Mouse (Mus musculus): ENCODE measurements around the gene Tenm4. TPM values are rescaled to one million over a fixed set of nuclear protein-coding genes. Genes with fewer than 3 reads are reported as not detected.

Tenm4 gene
- polyA plus RNA-seq, 1 experiment from 2014 or later = 48.9 TPM

- H3K4me3 ChIP-seq (ENCODE audit: low read depth, low read length) = no peak overlapping the region
- peaks cover 27% of the 10 kb centered on the region for H3K36me3 ChIP-seq (ENCODE audit: control insufficient read depth, insufficient read depth, low read length)
- 0 out of 2 replicates have a peak, but pooled peaks cover 4% of the 10 kb centered on the region for H3K9me3 ChIP-seq (replicated peaks; ENCODE audit: control insufficient read depth, low read length)
- no peaks in the 10 kb centered on the region for H3K27me3 ChIP-seq (replicated peaks; ENCODE audit: control insufficient read depth, insufficient read depth, low read length)
- DNase-seq (ENCODE audit: low spot score) = peak; percentile 65
- no peak overlapping the region for H3K9ac ChIP-seq (ENCODE audit: low read length)
- no peak overlapping the region for H3K4me2 ChIP-seq (ENCODE audit: low read length)
- ATAC-seq = peak; percentile 32; the same call in 1 of the 2 replicates
- peaks cover 14% of the 10 kb centered on the region; the same call in 1 of the 2 replicates for H3K4me1 ChIP-seq (ENCODE audit: control insufficient read depth, insufficient read depth, low read length)
- 81% methylated on average over 17 of the region's 17 CpGs for WGBS
- peak overlapping the region; percentile 70; the same call in 1 of the 2 replicates for H3K27ac ChIP-seq (ENCODE audit: low read depth, low read length)
Observed at GRCm38 (mm10) chr7:96773585-96774225, 602.7 kb downstream of the Tenm4 start.

- H3K27me3 ChIP-seq (replicated peaks; ENCODE audit: control insufficient read depth, insufficient read depth, low read length) = no peaks in the 10 kb centered on the region
- no peak overlapping the region for H3K4me3 ChIP-seq (ENCODE audit: low read depth, low read length)
- 18% methylated on average over 6 of the region's 6 CpGs for WGBS
- DNase-seq (ENCODE audit: low spot score) (no peak), ATAC-seq (no peak)
- no peak overlapping the region for H3K27ac ChIP-seq (ENCODE audit: low read depth, low read length)
- peaks cover 14% of the 10 kb centered on the region; the same call in 1 of the 2 replicates for H3K4me1 ChIP-seq (ENCODE audit: control insufficient read depth, insufficient read depth, low read length)
- H3K9me3 ChIP-seq (replicated peaks; ENCODE audit: control insufficient read depth, low read length) = 0 out of 2 replicates have a peak, but pooled peaks cover 4% of the 10 kb centered on the region
- H3K9ac ChIP-seq (ENCODE audit: low read length) = no peak overlapping the region
- H3K4me2 ChIP-seq (ENCODE audit: low read length) = no peak overlapping the region
- peaks cover 23% of the 10 kb centered on the region for H3K36me3 ChIP-seq (ENCODE audit: control insufficient read depth, insufficient read depth, low read length)
Observed at GRCm38 (mm10) chr7:96775080-96775486, 604.0 kb downstream of the Tenm4 start.

GRCm38 (mm10) chr7:96777938-96778600 lies 607.0 kb downstream of the Tenm4 start:
- DNase-seq (ENCODE audit: low spot score) = no peak
- no peaks in the 10 kb centered on the region for H3K27me3 ChIP-seq (replicated peaks; ENCODE audit: control insufficient read depth, insufficient read depth, low read length)
- WGBS = 89% methylated on average over 8 of the region's 8 CpGs
- H3K4me3 ChIP-seq (ENCODE audit: low read depth, low read length) = no peak overlapping the region
- H3K4me2 ChIP-seq (ENCODE audit: low read length) = no peak overlapping the region
- H3K27ac ChIP-seq (ENCODE audit: low read depth, low read length) = no peak overlapping the region
- peaks cover 16% of the 10 kb centered on the region; the same call in 1 of the 2 replicates for H3K36me3 ChIP-seq (ENCODE audit: control insufficient read depth, insufficient read depth, low read length)
- H3K9ac ChIP-seq (ENCODE audit: low read length) = no peak overlapping the region
- peaks cover 14% of the 10 kb centered on the region; the same call in 1 of the 2 replicates for H3K4me1 ChIP-seq (ENCODE audit: control insufficient read depth, insufficient read depth, low read length)
- 0 out of 2 replicates have a peak, but pooled peaks cover 4% of the 10 kb centered on the region for H3K9me3 ChIP-seq (replicated peaks; ENCODE audit: control insufficient read depth, low read length)
- ATAC-seq = no peak

- WGBS = 80% methylated on average over 3 of the region's 3 CpGs
- Histone ChIP-seq H3K27ac (ENCODE audit: low read depth, low read length) (no peak overlapping the region), H3K4me2 (ENCODE audit: low read length) (no peak overlapping the region), H3K27me3 (replicated peaks; ENCODE audit: control insufficient read depth, insufficient read depth, low read length) (no peaks in the 10 kb centered on the region), H3K9me3 (replicated peaks; ENCODE audit: control insufficient read depth, low read length) (0 out of 2 replicates have a peak, but pooled peaks cover 4% of the 10 kb centered on the region), H3K4me3 (ENCODE audit: low read depth, low read length) (no peak overlapping the region), H3K36me3 (ENCODE audit: control insufficient read depth, insufficient read depth, low read length) (peaks cover 16% of the 10 kb centered on the region; the same call in 1 of the 2 replicates), H3K9ac (ENCODE audit: low read length) (no peak overlapping the region), H3K4me1 (ENCODE audit: control insufficient read depth, insufficient read depth, low read length) (peaks cover 14% of the 10 kb centered on the region; the same call in 1 of the 2 replicates)
- no peak for ATAC-seq
- DNase-seq (ENCODE audit: low spot score) = no peak
Observed at GRCm38 (mm10) chr7:96778601-96778969, 607.5 kb downstream of the Tenm4 start.

GRCm38 (mm10) chr7:96780556-96780955 lies 609.5 kb downstream of the Tenm4 start:
- peaks cover 15% of the 10 kb centered on the region; the same call in 1 of the 2 replicates for H3K36me3 ChIP-seq (ENCODE audit: control insufficient read depth, insufficient read depth, low read length)
- H3K4me1 ChIP-seq (ENCODE audit: control insufficient read depth, insufficient read depth, low read length) = peaks cover 3% of the 10 kb centered on the region; the same call in 1 of the 2 replicates
- no peak overlapping the region for H3K4me2 ChIP-seq (ENCODE audit: low read length)
- 94% methylated on average over 1 of the region's 1 CpGs for WGBS
- ATAC-seq (no peak), DNase-seq (ENCODE audit: low spot score) (no peak)
- H3K27ac ChIP-seq (ENCODE audit: low read depth, low read length) = no peak overlapping the region
- H3K27me3 ChIP-seq (replicated peaks; ENCODE audit: control insufficient read depth, insufficient read depth, low read length) = no peaks in the 10 kb centered on the region
- H3K4me3 ChIP-seq (ENCODE audit: low read depth, low read length) = no peak overlapping the region
- no peak overlapping the region for H3K9ac ChIP-seq (ENCODE audit: low read length)
- 0 out of 2 replicates have a peak, but pooled peaks cover 4% of the 10 kb centered on the region for H3K9me3 ChIP-seq (replicated peaks; ENCODE audit: control insufficient read depth, low read length)

- H3K4me2 ChIP-seq (ENCODE audit: low read length) = no peak overlapping the region
- 74% methylated on average over 6 of the region's 6 CpGs for WGBS
- H3K4me1 ChIP-seq (ENCODE audit: control insufficient read depth, insufficient read depth, low read length) = peaks cover 4% of the 10 kb centered on the region
- peaks cover 13% of the 10 kb centered on the region; the same call in 1 of the 2 replicates for H3K36me3 ChIP-seq (ENCODE audit: control insufficient read depth, insufficient read depth, low read length)
- H3K27me3 ChIP-seq (replicated peaks; ENCODE audit: control insufficient read depth, insufficient read depth, low read length) = no peaks in the 10 kb centered on the region
- H3K4me3 ChIP-seq (ENCODE audit: low read depth, low read length) = no peak overlapping the region
- DNase-seq (ENCODE audit: low spot score) (no peak), ATAC-seq (no peak)
- H3K27ac ChIP-seq (ENCODE audit: low read depth, low read length) = no peak overlapping the region
- 0 out of 2 replicates have a peak, but pooled peaks cover 4% of the 10 kb centered on the region for H3K9me3 ChIP-seq (replicated peaks; ENCODE audit: control insufficient read depth, low read length)
- H3K9ac ChIP-seq (ENCODE audit: low read length) = no peak overlapping the region
Observed at GRCm38 (mm10) chr7:96781068-96781467, 610.0 kb downstream of the Tenm4 start.

GRCm38 (mm10) chr7:96782686-96783085 lies 611.6 kb downstream of the Tenm4 start:
- Histone ChIP-seq H3K4me3 (ENCODE audit: low read depth, low read length) (no peak overlapping the region), H3K27ac (ENCODE audit: low read depth, low read length) (no peak overlapping the region), H3K4me2 (ENCODE audit: low read length) (no peak overlapping the region), H3K9ac (ENCODE audit: low read length) (no peak overlapping the region), H3K27me3 (replicated peaks; ENCODE audit: control insufficient read depth, insufficient read depth, low read length) (no peaks in the 10 kb centered on the region), H3K9me3 (replicated peaks; ENCODE audit: control insufficient read depth, low read length) (no peaks in the 10 kb centered on the region), H3K4me1 (ENCODE audit: control insufficient read depth, insufficient read depth, low read length) (peaks cover 7% of the 10 kb centered on the region), H3K36me3 (ENCODE audit: control insufficient read depth, insufficient read depth, low read length) (peaks cover 8% of the 10 kb centered on the region; the same call in 1 of the 2 replicates)
- ATAC-seq (no peak), DNase-seq (ENCODE audit: low spot score) (no peak)
- 93% methylated on average over 4 of the region's 4 CpGs for WGBS

- peak; percentile 65 for DNase-seq (ENCODE audit: low spot score)
- peaks cover 11% of the 10 kb centered on the region for H3K36me3 ChIP-seq (ENCODE audit: control insufficient read depth, insufficient read depth, low read length)
- no peak overlapping the region for H3K4me3 ChIP-seq (ENCODE audit: low read depth, low read length)
- peak; percentile 27; the same call in 1 of the 2 replicates for ATAC-seq
- 13% methylated on average over 9 of the region's 9 CpGs for WGBS
- H3K9ac ChIP-seq (ENCODE audit: low read length) = no peak overlapping the region
- H3K9me3 ChIP-seq (replicated peaks; ENCODE audit: control insufficient read depth, low read length) = no peaks in the 10 kb centered on the region
- peak overlapping the region; percentile 35 for H3K27ac ChIP-seq (ENCODE audit: low read depth, low read length)
- no peak overlapping the region for H3K4me2 ChIP-seq (ENCODE audit: low read length)
- no peaks in the 10 kb centered on the region for H3K27me3 ChIP-seq (replicated peaks; ENCODE audit: control insufficient read depth, insufficient read depth, low read length)
- H3K4me1 ChIP-seq (ENCODE audit: control insufficient read depth, insufficient read depth, low read length) = peaks cover 12% of the 10 kb centered on the region
Observed at GRCm38 (mm10) chr7:96785808-96786207, 614.8 kb downstream of the Tenm4 start.
